Mouse (Mus musculus) heart, embryonic 15.5 days (tissue): ENCODE data around the gene Muc5b. TPM values are rescaled to one million over a fixed set of nuclear protein-coding genes. Genes with fewer than 3 reads are reported as not detected.
"Not testable (repeated sequence)": the region's sequence is repeated elsewhere in the genome, so short reads cannot be mapped to it uniquely, and the experiment has no call there.

ENCODE experiments used
- ATAC-seq: fragments of 200-750 bp; cut with Nextera tagmentation; replicated peaks from 2 replicates; pipeline ENCODE4 v1.8.0; 2017; ENCODE audit warnings: low read depth, moderate TSS enrichment; ENCODE audit not compliant: insufficient number of reproducible peaks, insufficient read depth, low FRiP score
- H3K27ac ChIP-seq: fragments of 300-500 bp; sonication (generic); 2 replicates; pipeline ENCODE4 v1.5.1; 2015; ENCODE audit warnings: mild to moderate bottlenecking, inconsistent platforms
- H3K27me3 ChIP-seq: fragments of 300-500 bp; sonication (generic); 2 replicates; pipeline ENCODE4 v1.6.1; 2015; ENCODE audit warnings: inconsistent platforms
- H3K36me3 ChIP-seq: fragments of 300-500 bp; sonication (generic); 2 replicates; pipeline ENCODE4 v1.6.1; 2015; ENCODE audit warnings: mild to moderate bottlenecking, inconsistent platforms
- H3K4me1 ChIP-seq: fragments of 300-500 bp; sonication (generic); replicated peaks from 2 replicates; pipeline ENCODE4 v1.6.1; 2015; ENCODE audit warnings: inconsistent platforms
- H3K4me2 ChIP-seq: fragments of 300-500 bp; sonication (generic); 2 replicates; pipeline ENCODE4 v1.6.1; 2015; ENCODE audit warnings: inconsistent platforms, mild to moderate bottlenecking, moderate library complexity
- H3K4me3 ChIP-seq: fragments of 300-500 bp; sonication (generic); 2 replicates; pipeline ENCODE4 v1.5.1; 2015; ENCODE audit warnings: mild to moderate bottlenecking, inconsistent platforms
- H3K9ac ChIP-seq: fragments of 300-500 bp; sonication (generic); 2 replicates; pipeline ENCODE4 v1.6.1; 2015; ENCODE audit warnings: mild to moderate bottlenecking, inconsistent platforms
- H3K9me3 ChIP-seq: fragments of 300-500 bp; sonication (generic); replicated peaks from 2 replicates; pipeline ENCODE4 v1.6.1; 2016; ENCODE audit warnings: inconsistent platforms
- WGBS: fragments of 180-500 bp; shearing (Covaris S2); methylation state at CpG from one replicate; pipeline ENCODE4 v1.1.7; 2015; ENCODE audit warnings: mixed read lengths; 5-methylcytosine and 5-hydroxymethylcytosine counted together
- polyA plus RNA-seq: library from polyadenylated mRNA; unstranded; fragments of >200 nt; fragmentation: Nextera tagmentation; extraction: Ambion mirVana; gene quantifications from 2 replicates; pipeline ENCODE4 v1.2.1, GENCODE M21; 2015

The Muc5b gene
- 0.03 and 0.15 TPM in 2 replicates for polyA plus RNA-seq

DNA sequence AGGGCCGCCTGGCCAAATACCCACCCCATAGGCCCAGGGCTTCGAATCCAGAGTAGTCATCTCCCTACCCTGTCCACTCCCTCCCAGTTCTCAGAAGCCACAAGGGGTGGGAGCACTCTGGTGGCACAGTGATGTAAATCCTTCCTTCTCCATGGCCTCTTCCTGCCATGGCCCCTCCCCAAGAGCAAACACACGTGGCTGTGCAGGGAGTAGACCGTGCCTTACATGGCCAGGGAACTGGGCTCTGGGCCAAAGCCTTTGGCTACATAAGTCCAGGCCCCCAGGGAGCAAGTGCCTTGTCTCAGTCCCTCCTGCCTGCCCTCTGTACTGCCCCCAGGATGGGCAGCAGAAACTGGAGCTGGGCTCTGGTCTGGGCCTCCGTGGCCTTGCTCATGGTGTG is at the start of gene Muc5b:
Gene Muc5b, plus strand, starts transcription at position 292 of the 400 bp plus-strand sequence.
- ATAC-seq: peak; percentile 53
- 51% methylated on average over 5 of the region's 5 CpGs for WGBS
- no peak within 1 kb of the TSS for H3K4me3 ChIP-seq
- H3K4me1 ChIP-seq: peaks cover 34% of the 10 kb centered on the region
- no peaks in the 10 kb centered on the region for H3K9me3 ChIP-seq
- no peak within 1 kb of the TSS for H3K4me2 ChIP-seq
- H3K9ac ChIP-seq: no peak within 1 kb of the TSS
- no peaks in the 10 kb centered on the region for H3K36me3 ChIP-seq
- no peak within 1 kb of the TSS for H3K27ac ChIP-seq
- 0 out of 2 replicates have a peak, but pooled peaks cover 3% of the 10 kb centered on the region for H3K27me3 ChIP-seq

GRCm38 (mm10) chr7:141794251-141794650 is 44.6 kb upstream of the Muc5b start:
- no peak overlapping the region for H3K27ac ChIP-seq
- 90% methylated on average over 1 of the region's 1 CpGs for WGBS
- H3K4me3 ChIP-seq: no peak overlapping the region
- no peaks in the 10 kb centered on the region for H3K4me1 ChIP-seq
- no peak overlapping the region for H3K4me2 ChIP-seq
- no peaks in the 10 kb centered on the region for H3K36me3 ChIP-seq
- H3K9ac ChIP-seq: no peak overlapping the region
- ATAC-seq: no peak
- peaks cover 16% of the 10 kb centered on the region; the same call in 1 of the 2 replicates for H3K9me3 ChIP-seq
- H3K27me3 ChIP-seq: no peaks in the 10 kb centered on the region

DNA sequence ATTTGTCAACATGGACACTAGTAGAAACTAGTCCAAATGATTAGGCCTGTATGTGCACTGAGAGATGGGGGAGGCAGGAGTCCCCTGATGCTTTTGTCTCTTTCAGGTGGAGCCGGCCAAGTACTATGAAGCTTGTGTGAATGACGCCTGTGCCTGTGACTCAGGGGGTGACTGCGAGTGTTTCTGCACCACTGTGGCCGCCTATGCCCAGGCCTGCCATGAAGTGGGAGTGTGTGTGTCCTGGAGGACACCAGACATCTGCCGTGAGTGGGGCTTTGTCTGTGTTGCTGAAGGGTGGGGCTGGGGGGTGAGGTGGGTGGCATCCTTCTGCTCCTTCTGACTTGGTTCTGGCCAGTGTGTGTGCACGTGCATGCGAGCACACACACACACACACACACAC is 35.7 kb upstream of the Muc5b start:
- Histone ChIP-seq H3K4me2 (no peak overlapping the region), H3K27ac (no peak overlapping the region), H3K9ac (no peak overlapping the region), H3K36me3 (no peaks in the 10 kb centered on the region), H3K4me3 (no peak overlapping the region), H3K9me3 (peaks cover 6% of the 10 kb centered on the region; the same call in 1 of the 2 replicates), H3K27me3 (no peaks in the 10 kb centered on the region), H3K4me1 (no peaks in the 10 kb centered on the region)
- WGBS: 87% methylated on average over 7 of the region's 7 CpGs
- no peak for ATAC-seq

DNA sequence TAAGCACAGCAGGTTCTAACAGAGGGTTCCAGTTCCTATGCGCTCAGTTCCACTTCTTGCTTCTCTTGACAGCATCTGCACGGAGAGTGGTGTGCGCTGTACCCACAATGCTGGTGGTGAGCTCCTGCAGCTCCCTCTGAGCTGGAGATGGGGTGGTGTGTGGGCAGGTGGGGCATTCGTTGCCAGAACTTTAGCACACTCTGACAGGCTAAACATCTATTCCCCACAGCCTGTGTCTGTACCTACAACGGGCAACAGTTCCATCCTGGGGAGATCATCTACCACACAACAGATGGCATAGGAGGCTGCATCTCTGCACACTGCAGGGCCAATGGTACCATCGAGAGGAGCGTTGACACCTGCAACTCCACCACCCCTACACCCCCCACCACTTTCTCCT is 33.5 kb upstream of the Muc5b start:
- Histone ChIP-seq H3K27ac (no peak overlapping the region), H3K27me3 (no peaks in the 10 kb centered on the region), H3K9ac (no peak overlapping the region), H3K4me3 (no peak overlapping the region), H3K9me3 (no peaks in the 10 kb centered on the region), H3K4me1 (no peaks in the 10 kb centered on the region), H3K4me2 (no peak overlapping the region), H3K36me3 (no peaks in the 10 kb centered on the region)
- 82% methylated on average over 7 of the region's 7 CpGs for WGBS
- no peak for ATAC-seq

GRCm38 (mm10) chr7:141807823-141808222 is 31.0 kb upstream of the Muc5b start:
- H3K4me3 ChIP-seq, ATAC-seq, H3K27ac ChIP-seq, H3K9me3 ChIP-seq, H3K4me2 ChIP-seq, H3K9ac ChIP-seq, H3K27me3 ChIP-seq, H3K4me1 ChIP-seq, H3K36me3 ChIP-seq: not testable (repeated sequence)
- WGBS: no CpG with 5 or more reads among the region's 4 CpGs

DNA sequence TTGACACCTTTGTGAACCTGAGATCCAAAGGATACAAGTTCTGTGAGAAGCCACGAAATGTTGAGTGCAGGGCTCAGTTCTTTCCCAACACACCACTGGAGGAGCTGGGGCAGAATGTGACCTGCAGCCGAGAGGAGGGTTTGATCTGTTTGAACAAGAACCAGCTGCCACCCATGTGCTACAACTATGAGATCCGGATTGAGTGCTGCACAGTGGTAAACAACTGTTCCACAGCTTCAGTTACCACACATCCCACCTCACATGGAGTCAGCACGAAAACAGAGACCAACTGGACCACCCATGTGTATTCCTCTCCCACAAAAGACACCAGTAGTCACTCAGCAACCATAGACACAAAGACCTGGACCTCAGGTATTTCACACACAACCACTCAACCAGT is 28.9 kb upstream of the Muc5b start:
- no CpG with 5 or more reads among the region's 4 CpGs for WGBS
- H3K9ac ChIP-seq, H3K36me3 ChIP-seq, H3K4me1 ChIP-seq, H3K4me2 ChIP-seq, H3K9me3 ChIP-seq, H3K4me3 ChIP-seq, H3K27ac ChIP-seq, H3K27me3 ChIP-seq, ATAC-seq: not testable (repeated sequence)

- Histone ChIP-seq H3K4me3 (no peak overlapping the region), H3K27me3 (peaks cover 3% of the 10 kb centered on the region; the same call in 1 of the 2 replicates), H3K36me3 (no peaks in the 10 kb centered on the region), H3K4me2 (no peak overlapping the region), H3K9me3 (no peaks in the 10 kb centered on the region), H3K9ac (no peak overlapping the region), H3K27ac (no peak overlapping the region), H3K4me1 (no peaks in the 10 kb centered on the region)
- 63% methylated on average over 4 of the region's 4 CpGs for WGBS
- no peak for ATAC-seq
These were observed 25.5 kb upstream of the Muc5b start for GRCm38 (mm10) chr7:141813321-141813720.

DNA sequence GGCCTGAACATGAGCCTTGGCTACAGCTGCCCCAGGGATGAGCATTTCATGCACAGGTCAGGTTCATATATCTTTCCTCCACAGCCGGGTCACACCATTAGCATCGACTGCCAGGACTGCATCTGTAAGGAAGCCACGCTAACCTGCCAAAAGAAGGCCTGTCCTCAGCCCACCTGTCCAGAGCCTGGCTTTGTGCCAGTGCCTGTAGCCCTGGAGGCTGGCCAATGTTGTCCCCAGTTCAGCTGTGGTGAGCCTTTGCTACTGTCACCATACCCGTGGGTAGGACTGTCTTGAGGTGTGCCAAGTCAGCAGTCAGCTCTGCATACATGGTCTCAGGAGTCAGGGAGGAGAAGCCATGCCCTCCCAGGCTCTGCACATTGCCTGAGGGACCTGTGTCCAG is 23.5 kb upstream of the Muc5b start:
- no peak overlapping the region for H3K9ac ChIP-seq

GRCm38 (mm10) chr7:141817355-141818075 is 21.4 kb upstream of the Muc5b start:
- Histone ChIP-seq H3K27ac (no peak overlapping the region), H3K27me3 (peaks cover 3% of the 10 kb centered on the region; the same call in 1 of the 2 replicates), H3K9me3 (no peaks in the 10 kb centered on the region), H3K9ac (no peak overlapping the region), H3K4me3 (no peak overlapping the region), H3K4me1 (no peaks in the 10 kb centered on the region), H3K4me2 (no peak overlapping the region), H3K36me3 (no peaks in the 10 kb centered on the region)
- WGBS: 66% methylated on average over 11 of the region's 11 CpGs
- ATAC-seq: no peak

More for the DNA sequence above, 23.5 kb upstream of the Muc5b start:
- no peaks in the 10 kb centered on the region for H3K4me1 ChIP-seq
- H3K27ac ChIP-seq: no peak overlapping the region
- H3K4me3 ChIP-seq: no peak overlapping the region
- no peak overlapping the region for H3K4me2 ChIP-seq
- H3K36me3 ChIP-seq: no peaks in the 10 kb centered on the region
- ATAC-seq: no peak
- peaks cover 3% of the 10 kb centered on the region; the same call in 1 of the 2 replicates for H3K27me3 ChIP-seq
- H3K9me3 ChIP-seq: no peaks in the 10 kb centered on the region
- 70% methylated on average over 4 of the region's 4 CpGs for WGBS

DNA sequence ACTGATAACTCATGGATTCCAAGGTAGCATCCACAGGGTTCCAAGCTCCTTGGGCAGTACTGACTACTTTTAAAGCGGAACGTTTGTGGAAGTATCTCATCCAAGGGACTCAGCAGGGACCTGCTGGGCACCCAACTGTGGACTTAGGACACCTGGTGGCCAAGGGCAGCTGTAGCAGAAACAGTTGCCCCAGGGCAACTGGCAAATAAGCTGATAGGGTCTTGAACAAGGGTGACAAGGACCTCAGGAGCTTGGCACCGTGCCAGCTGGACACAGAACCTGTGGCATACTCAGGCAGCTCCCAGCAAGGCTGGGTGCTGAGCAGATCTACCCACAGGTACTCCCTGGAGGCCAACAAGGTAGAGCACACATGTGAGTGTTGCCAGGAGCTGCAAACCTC is 20.6 kb upstream of the Muc5b start:
- Histone ChIP-seq H3K4me3 (no peak overlapping the region), H3K27ac (no peak overlapping the region), H3K27me3 (peaks cover 3% of the 10 kb centered on the region; the same call in 1 of the 2 replicates), H3K4me2 (no peak overlapping the region), H3K9ac (no peak overlapping the region), H3K36me3 (no peaks in the 10 kb centered on the region), H3K4me1 (no peaks in the 10 kb centered on the region), H3K9me3 (no peaks in the 10 kb centered on the region)
- 75% methylated on average over 3 of the region's 3 CpGs for WGBS
- ATAC-seq: no peak

GRCm38 (mm10) chr7:141822582-141823261 is 16.1 kb upstream of the Muc5b start:
- no peak overlapping the region for H3K27ac ChIP-seq
- H3K4me1 ChIP-seq: no peaks in the 10 kb centered on the region
- no peak for ATAC-seq
- H3K4me3 ChIP-seq: no peak overlapping the region
- H3K9me3 ChIP-seq: no peaks in the 10 kb centered on the region
- H3K9ac ChIP-seq: no peak overlapping the region
- H3K36me3 ChIP-seq: no peaks in the 10 kb centered on the region
- 45% methylated on average over 4 of the region's 4 CpGs for WGBS
- H3K4me2 ChIP-seq: no peak overlapping the region
- no peaks in the 10 kb centered on the region for H3K27me3 ChIP-seq
